Mouse (Mus musculus) left cerebral cortex, postnatal 10 days (tissue): ENCODE measurements around the gene Acvr1b. TPM values are rescaled to one million over a fixed set of nuclear protein-coding genes. Genes with fewer than 3 reads are reported as not detected.

ENCODE experiments used
- DNase-seq, 2 experiments: peaks; one replicate each; pipeline ENCODE4 v3.0.0; 2021 to 2022; ENCODE audit warnings: low spot score in 2 of 2, mixed read lengths in 1 of 2; ENCODE audit errors: extremely low spot score in 1 of 2
- intact Hi-C: fragments of 180-260 bp; cut with DNase I; formaldehyde crosslinking; loops from one replicate; pipeline ENCODE4 v1.15.1; 2025
- total RNA-seq, 2 experiments: library from RNA; stranded (reverse); gene quantifications; 2 replicates each; pipeline ENCODE4 v1.2.3; 2021

Gene Acvr1b
- total RNA-seq, 2 experiments from 2014 or later: 110 to 113 TPM

DNA sequence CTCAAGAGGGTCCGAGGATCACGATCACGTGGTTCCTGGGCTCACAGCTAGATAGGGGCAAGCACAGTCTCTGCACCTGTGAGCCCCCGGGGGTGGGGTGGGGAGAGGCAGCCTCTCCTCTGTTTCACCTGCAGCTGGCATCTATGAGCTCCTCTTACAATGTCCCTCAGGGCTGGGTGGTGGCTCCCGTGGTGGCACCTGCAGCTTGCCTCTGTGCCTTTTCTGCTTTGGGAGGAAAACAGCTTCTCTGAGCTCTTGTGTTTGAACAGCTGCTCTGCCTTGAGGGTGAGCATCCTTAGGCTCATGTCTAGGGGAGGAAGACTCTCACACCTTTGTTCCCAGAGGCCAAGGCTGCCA lies 61.5 kb downstream of the Acvr1b start:
- peak in 1 of 2 experiments; percentile 32 for DNase-seq
- intact Hi-C loops: no loop called here

DNA sequence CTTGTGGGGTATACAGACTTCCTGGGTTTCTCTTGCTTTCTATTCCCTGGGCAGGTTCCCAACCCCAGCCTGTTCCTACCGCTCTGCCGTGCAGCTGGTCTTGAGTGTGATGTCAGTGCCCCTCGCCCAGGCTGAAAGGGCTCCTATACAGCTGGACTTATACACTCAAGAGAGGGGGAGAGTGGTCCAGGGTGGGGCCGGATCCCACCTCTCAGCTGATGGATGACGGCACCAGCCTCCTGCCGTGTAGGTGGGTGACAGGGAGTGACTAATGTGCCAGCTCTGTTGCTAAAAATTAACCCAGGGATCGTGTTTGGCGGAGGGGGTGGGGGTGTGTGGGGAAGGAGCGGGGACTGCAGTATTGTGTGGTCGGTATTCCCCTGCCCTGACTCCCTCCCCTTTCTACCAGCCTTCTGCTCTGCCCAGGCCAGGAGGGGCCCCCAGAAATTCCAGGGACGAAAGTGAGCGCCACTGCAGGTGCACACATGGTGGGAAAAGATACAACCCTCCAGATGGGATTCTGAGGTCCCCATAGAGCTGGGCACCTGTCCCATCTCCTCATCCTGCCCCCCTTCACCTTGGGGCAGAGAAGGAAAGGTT lies 62.0 kb downstream of the Acvr1b start:
- peak in 1 of 2 experiments; percentile 47 for DNase-seq
- intact Hi-C loops: no loop called here

DNA sequence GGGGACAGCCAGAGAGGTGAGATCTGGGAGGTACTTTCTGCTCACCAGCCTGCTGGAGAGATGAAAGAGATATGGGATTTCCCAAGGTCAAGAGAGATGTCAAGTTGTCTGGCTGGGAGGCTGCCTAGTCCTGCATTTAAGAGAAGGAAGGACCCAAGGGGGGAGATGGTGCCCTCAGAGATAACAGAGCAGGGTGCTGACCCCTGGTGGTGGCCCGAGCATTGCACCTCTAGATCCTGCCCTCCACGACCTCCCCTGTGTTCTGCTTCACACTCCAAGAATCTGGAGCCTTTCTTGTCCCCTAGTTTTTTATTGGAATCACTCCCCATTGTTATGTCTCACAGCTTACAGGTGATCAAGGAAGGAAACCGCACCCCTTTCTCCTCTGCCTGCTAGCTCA lies 63.0 kb downstream of the Acvr1b start:
- intact Hi-C loops: no loop called here
- DNase-seq: peak in 1 of 2 experiments; percentile 71

DNA sequence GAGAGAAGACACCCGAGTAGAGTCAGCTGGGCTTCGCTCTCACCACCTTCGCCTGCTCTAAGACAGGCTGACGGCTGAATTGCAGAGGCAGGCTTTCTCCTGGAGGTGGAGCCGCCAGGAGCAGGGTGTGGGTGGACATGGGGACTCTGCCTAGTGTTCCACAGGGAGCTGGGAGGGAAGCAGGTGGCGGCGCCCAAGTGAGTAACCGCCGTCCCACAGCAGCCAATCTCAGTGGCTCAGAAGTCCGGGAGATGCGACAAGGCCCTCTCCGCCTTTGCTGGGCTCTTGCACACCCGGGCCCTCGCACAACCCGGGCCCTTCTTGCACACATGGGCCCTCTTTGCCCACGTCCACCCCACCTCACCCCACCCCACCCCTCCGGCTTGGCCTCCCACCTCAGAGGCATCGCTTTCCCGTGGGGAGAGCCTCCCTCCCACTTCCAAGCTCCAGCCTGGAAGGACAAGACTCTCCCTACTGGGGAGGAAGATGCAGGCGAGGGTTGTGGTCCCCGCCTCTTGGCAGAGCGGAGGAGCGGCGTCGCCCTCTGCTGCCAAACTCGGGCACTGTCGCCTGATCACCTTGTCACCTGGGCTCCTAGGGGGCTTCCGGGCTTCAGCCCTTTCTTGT lies 65.1 kb downstream of the Acvr1b start:
- intact Hi-C loops: loop anchor here (2.0 kb wide), 1 partner anchor 16 kb away; no protein-coding TSS in a partner anchor
- DNase-seq: peak in 1 of 2 experiments; percentile 78

DNA sequence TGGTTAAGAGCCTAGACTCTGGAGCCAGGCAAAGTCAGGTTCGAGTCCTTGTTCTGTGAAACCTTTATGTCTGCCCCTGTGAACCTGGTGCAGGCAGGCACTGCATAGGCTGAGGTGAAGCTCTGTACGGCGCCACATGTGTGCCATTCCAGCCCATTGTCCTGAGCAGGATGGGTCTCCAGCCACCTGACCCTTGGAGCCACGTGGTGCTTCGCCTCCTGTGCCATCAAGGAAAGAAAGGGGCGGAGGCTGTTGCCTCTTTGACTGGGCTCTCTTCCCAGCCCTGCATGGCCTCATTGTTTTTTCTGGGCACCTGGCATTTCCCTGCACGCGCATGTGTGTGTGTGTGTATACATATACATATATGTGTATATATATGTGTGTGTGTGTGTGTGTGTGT lies 66.0 kb downstream of the Acvr1b start:
- DNase-seq: peak in 1 of 2 experiments; percentile 26
- intact Hi-C loops: loop anchor here (2.0 to 5.0 kb wide), 3 partner anchors 17 to 72 kb away; no protein-coding TSS in a partner anchor

DNA sequence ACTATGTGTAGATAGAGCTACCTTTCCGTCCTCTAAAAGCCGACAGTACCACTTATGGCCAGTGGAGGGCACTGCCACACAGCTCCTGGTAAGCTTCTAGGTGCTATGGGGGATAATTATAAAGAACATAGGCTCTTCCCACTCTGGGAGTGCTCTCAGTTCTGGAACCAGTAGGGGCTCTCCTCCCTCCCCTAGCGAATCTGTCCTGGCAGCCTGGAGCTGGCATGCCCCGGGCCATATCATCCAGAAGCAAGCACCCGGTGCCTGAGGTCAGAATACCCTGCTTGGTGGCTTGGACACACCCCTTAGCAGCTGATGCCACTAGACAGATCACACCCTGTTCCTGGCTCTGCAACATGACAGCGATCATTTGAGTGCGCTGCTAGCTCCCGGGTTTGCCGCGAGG lies 66.9 kb downstream of the Acvr1b start:
- intact Hi-C loops: loop anchor here (2.0 to 5.0 kb wide), 2 partner anchors 42 to 71 kb away; no protein-coding TSS in a partner anchor
- peak; percentile 86 to 90 for DNase-seq

DNA sequence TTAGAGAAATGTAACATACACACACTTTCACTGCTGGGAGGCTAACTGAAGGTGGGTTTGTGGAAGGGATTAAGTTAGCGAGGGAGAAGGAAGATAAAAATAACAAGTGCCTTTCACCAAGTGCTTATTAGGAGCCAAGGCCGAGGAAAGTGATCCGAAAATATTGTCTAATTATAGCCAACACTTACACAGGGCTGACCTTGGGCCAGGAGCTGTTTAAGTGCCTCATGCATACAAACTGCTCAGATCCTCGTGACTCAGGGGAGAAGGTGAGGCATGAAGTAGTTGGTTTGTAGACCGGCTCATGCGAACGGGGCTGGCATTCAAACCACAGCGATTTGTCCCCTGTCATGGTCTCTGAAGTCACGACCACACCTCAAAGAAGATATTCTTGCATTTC lies 67.4 kb downstream of the Acvr1b start:
- DNase-seq: no peak
- intact Hi-C loops: loop anchor here (2.0 to 5.0 kb wide), 2 partner anchors 42 to 71 kb away; no protein-coding TSS in a partner anchor

DNA sequence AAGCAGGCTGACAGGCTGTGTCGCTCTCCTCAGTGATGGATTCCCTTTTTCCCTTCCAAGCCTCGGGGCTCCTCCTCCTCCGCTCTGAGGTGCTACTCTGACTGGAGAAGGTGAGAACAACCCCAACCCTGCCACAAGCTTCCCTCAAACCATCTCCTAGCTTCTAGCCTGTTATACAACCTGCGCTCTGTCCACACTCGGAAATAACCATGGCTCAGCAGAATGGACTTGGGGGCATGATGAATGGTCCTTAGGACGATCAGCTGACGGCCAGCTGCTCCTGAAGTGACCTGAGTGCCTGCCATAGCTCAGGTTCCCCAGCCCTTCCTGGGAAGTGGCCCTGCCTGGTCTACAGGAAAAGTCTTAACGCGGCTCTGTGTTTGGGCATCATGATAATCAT lies 68.0 kb downstream of the Acvr1b start:
- intact Hi-C loops: loop anchor here (2.0 to 5.0 kb wide), 2 partner anchors 41 to 70 kb away; no protein-coding TSS in a partner anchor

DNA sequence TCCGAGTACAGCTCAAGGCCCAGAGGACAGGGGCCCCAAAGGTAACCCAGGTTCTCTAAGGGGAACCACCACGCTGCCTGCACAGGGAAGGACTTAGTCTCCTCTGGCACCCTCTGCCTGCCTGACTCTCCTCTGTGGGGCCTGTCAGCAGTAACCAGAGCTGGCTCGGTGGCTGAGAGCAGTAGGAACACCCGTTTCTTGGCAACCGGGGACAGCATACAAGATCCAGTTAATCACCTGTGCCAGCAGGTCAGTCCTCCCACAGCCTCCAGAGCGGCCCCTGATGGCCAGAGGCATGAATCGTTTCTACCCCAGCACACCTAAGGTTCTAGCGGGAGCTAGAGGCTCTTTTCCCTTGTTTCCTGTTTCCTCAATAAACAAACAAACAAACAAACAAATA lies 68.8 kb downstream of the Acvr1b start:
- peak in 1 of 2 experiments; percentile 30 for DNase-seq
- intact Hi-C loops: loop anchor here (5.0 kb wide), 1 partner anchor 70 kb away; no protein-coding TSS in a partner anchor

More for the DNA sequence above, 68.0 kb downstream of the Acvr1b start:
- DNase-seq: no peak

DNA sequence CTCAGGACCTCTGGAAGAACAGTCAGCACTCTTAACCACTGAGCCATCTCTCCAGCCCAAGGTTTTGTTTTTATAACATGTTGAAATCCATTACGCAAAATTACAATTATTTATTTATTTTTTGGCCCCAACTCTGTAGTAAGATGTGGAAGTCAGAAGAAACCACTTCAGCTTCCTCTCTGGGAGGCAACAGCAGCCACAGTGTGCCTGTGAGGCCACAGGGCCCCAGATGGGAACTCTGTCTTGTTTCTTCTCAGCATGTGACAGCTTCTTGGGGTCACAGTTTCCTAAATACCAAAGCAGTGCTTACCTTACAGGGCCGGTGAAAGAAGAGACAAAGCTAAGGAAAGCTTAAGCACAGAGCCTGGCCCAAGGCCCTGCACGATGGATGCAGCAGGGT lies 70.1 kb downstream of the Acvr1b start:
- DNase-seq: no peak
- intact Hi-C loops: loop anchor here (5.0 kb wide), 1 partner anchor 68 kb away; no protein-coding TSS in a partner anchor

DNA sequence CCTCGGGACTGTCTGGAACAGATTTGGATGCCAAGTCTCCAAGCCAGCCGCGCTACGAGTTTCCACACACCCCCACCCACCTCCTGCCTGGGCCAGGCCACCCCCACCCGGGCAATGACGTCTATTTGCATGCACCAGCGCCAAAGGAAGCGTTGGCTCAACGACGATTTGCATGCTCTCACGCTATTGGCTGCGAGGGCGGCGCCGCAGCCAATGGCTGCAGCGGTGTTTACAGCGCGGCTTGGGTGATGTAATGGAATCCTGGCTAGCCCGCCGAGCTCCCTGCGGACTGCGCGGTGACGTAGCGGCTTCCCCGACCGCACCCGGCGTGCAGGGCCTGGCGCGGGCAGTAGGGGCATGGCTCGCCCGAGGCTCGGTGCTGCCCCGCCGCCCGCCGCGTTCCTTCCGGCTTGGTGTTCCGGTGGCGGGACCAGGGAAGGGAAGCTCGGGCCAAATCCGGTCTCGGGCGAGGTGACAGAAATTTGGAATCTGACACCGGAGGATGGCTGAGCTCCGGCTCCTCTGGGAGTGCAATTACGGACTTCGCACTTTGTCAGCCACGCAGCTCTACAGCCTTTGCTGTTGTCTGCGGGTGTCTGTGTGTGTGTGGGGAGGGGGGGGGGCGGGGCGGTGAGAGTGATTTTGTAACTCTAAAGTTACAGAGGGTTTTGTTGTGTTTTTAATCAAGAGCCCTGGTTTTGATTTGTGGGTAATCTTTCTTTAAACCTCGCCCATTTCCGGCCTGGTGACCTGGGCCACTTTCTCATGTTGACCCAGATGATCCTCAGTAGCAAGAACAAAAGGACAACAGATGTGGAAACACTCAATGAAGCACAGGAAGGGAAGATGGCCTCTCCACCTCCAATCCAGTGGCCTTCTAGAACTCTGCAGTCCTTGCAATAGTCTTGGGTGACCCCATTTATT lies 72.6 kb downstream of the Acvr1b start:
- DNase-seq: peak; percentile 95 to 97
- intact Hi-C loops: no loop called here

DNA sequence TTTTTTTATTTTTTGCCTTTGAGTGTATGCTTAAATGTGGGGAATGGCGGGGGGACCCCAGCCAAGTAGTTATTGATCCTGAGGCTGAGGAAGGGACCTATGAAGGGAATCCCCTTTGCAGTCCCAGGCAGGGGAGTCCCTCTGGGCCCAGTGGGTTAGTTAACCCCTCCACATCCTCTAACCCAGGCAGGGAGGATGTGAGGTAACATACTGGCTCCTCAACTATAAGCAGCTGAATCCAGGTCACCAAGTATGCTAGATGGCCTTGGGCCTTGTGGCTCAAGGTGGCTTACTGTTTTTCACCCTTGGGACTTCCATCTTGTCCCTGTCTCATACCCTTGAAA lies 73.3 kb downstream of the Acvr1b start:
- DNase-seq: no peak
- intact Hi-C loops: no loop called here

DNA sequence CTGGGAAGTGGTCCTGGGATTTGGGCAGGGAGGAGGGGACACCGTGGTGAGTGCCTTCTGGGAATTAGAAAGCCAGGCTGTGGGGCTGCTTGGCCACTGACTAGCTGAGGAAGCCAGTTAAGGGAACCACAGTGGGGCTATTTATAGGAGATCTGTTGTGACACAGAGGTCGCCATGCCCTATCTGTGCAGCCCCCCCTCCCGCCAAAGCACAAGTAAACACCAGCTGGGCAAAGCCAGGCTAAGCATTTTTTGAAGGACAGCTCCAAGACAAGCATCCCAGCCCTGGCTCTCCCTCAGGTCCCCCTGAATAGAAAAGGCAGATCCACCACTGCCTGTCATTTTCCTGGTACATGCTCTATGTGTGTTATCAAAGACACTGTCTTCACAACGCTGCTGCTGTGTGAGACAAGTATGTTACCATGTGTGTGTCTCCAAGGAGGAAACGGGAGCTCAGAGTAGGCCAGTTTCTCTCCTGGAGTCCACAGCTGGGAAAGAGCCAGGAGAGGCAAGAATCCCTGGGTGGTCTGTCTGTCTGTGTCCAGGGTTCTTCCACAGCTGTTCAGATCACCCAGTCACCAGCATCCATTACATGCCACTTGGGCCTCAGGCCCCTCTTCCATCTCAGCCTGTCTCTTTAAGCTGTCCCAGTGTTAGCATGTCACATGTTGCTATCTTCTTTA lies 74.3 kb downstream of the Acvr1b start:
- DNase-seq: no peak
- intact Hi-C loops: no loop called here

DNA sequence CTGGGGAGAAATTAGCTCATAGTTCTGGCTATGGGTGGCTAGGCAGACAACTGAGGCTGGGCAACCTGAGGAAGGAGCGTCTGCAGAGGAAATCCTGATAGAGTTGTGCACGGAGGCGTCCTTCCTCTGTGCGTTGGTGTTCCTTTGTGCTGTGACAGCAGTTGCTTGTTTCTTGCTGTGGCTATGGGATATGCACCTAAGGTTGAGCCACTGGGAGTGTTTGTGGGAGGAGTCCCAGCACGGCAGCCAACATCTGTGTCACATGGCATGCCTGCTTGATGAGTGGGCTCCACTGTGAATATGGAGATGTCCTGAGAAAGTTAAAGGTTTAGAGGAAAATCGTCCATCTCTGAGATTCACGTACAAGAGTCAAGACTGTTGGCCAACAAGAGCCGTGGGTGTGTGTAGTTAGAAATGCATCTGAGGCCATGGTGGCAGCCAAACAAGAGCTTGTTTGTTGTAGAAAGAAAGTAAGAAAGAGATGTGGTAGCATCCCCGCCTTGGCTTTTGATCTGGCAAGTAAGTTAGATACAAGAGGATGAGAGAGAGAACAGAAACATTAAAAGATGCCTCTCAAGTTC lies 76.4 kb downstream of the Acvr1b start:
- no peak for DNase-seq
- intact Hi-C loops: no loop called here

DNA sequence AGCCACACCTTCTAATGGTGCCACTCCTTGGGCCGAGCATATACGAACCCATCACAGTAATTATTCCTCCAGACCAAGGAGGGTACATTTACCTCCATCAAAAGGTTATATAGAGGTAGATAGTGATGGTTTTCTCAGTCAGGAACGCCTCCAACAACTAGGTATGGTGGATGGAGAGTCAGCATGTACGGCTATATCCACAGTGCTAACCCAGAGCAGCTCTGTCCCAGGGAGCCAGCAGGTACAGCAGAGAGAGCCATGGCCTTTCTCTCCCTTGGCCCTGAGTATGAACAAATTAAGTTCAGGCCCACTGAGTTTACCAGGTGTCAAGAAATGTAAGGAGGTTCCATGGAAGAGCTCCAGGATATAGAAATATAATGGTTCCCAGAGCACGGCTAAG lies 78.1 kb downstream of the Acvr1b start:
- intact Hi-C loops: no loop called here
- DNase-seq: no peak

DNA sequence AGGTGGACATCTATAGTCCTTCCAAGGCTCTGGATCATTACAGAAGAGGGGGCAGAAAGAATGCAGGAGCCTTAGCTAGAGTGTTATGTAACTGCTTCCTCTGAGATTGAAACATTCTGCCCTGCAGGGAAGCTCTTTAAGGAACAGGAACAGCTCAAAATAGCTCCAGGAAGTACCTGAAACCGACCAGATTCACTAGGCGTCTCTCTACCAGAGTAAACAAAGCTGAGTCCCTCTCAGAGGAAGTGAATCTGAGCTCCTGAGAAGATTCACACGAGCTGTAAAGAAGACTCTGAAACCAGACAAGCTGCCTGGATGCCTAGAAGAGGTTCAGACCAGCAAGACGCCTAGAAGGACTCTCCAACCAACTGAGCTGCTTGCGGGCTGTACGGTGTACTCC lies 78.7 kb downstream of the Acvr1b start:
- intact Hi-C loops: no loop called here
- no peak for DNase-seq

DNA sequence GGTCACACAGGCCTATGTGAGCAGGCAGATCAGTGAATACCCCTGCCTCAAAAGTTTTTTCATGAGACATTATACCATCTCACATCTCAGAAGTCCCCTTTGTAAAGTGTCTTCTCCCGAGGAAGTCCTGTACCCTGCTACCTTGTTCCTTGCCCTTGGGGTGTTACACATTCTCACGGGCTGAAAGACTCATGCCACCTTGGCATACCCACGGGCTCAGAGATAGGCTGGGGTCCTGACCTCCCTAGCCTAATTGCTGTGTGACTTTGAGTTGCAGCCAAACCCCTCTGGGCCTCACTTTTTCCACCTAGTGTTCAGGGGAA lies 79.7 kb downstream of the Acvr1b start:
- no peak for DNase-seq
- intact Hi-C loops: no loop called here

DNA sequence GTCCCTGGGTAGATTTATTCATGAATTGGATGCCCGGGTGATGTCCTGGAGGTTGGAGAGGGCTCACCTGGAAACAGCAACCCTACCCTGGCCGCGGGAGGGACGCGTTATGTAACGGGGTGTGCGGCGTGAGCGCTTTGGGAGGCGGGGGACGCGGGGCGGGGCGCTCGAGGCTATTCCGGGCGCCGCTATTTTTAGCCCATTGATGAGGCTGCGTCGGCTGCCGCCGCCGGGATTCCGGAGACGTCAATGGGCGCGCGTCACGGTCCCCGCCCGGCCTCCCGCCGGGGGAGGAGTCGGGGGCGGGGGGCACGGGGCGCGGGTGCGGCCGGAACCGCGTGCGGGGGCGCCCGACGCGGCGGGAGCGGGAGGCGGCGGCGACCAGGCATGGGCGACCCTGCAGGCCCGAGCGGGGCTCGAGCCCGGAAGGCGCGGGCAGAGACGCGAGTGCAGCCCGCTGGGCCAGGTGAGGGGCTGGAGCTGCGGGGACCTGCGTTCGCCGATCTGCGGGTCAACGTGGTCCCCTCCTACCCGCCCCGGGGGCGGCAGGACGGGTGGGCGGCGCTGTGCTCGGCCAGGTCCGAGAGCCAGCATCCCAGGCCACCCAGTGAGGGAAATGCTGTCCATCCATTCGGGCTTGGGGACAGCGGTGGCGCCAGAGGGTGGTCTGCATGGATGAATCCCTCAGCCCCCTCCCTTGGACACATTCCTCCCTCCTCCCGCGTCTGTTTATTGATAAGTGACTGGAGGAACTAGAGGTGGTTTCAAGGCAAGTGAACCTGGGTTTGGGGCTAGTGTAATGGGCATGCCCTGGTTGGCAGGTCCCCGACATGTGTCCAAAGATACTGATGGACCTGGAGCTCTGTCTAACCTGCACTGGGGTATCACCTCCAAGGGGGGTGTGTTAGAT lies 80.3 kb downstream of the Acvr1b start, which contains the start of gene Nr4a1:
Nr4a1 (plus strand) TSS at position 384 of the 910 bp plus-strand sequence.
- peak; percentile 73 to 89 for DNase-seq
- intact Hi-C loops: no loop called here
